Mouse (Mus musculus) liver, embryonic 14.5 days (tissue): ENCODE measurements around the gene Rsc1a1. TPM values are rescaled to one million over a fixed set of nuclear protein-coding genes. Genes with fewer than 3 reads are reported as not detected.
A peak's percentile ranks its signal among the peaks of the same experiment; 100 is the strongest.

Experiments
- ATAC-seq: fragments of 200-750 bp; cut with Nextera tagmentation; 2 replicates; pipeline ENCODE4 v1.8.0; 2017; ENCODE audit warnings: moderate number of reproducible peaks, mild to moderate bottlenecking, moderate library complexity; ENCODE audit not compliant: insufficient read depth
- DNase-seq, 3 experiments: peaks; one replicate each; pipeline ENCODE4 v3.0.0-alpha.2; 2012 to 2013; ENCODE audit warnings: low read depth in 3 of 3, low spot score in 3 of 3
- H3K27ac ChIP-seq: fragments of 300-500 bp; sonication (generic); 2 replicates; pipeline ENCODE4 v1.5.1; 2014; ENCODE audit warnings: moderate library complexity, mild to moderate bottlenecking, control low read depth, inconsistent platforms
- H3K27me3 ChIP-seq: fragments of 300-500 bp; sonication (generic); 2 replicates; pipeline ENCODE4 v1.6.1; 2014; ENCODE audit warnings: mild to moderate bottlenecking, low read length, moderate library complexity; ENCODE audit not compliant: control insufficient read depth, insufficient read depth
- H3K36me3 ChIP-seq: fragments of 300-500 bp; sonication (generic); replicated peaks from 2 replicates; pipeline ENCODE4 v1.6.1; 2014; ENCODE audit warnings: low read depth; ENCODE audit not compliant: control insufficient read depth, insufficient read depth
- H3K4me1 ChIP-seq, 2 experiments: fragments of 200-500 bp in 1 of 2; fragments of 300-500 bp in 1 of 2; sonication (generic) in 1 of 2; replicated peaks; 2 replicates each; pipeline ENCODE4 v1.6.1; 2012 to 2014; ENCODE audit warnings: antibody characterized with exemption in 1 of 2, inconsistent platforms in 1 of 2, low read length in 1 of 2; ENCODE audit not compliant: control insufficient read depth in 2 of 2, insufficient read depth in 2 of 2
- H3K4me2 ChIP-seq: fragments of 300-500 bp; sonication (generic); 2 replicates; pipeline ENCODE4 v1.6.1; 2014; ENCODE audit warnings: low read depth, mild to moderate bottlenecking, control low read depth, moderate library complexity
- H3K4me3 ChIP-seq, 2 experiments: fragments of 200-500 bp in 1 of 2; fragments of 300-500 bp in 1 of 2; sonication (generic) in 1 of 2; 2 replicates each; pipeline ENCODE4 v1.5.1; 2012 to 2014; ENCODE audit warnings: low read depth in 2 of 2, low read length in 2 of 2, mild to moderate bottlenecking in 2 of 2, control low read depth in 1 of 2, inconsistent platforms in 1 of 2, moderate library complexity in 1 of 2; ENCODE audit not compliant: insufficient read depth in 1 of 2
- H3K9ac ChIP-seq: fragments of 300-500 bp; sonication (generic); replicated peaks from 2 replicates; pipeline ENCODE4 v1.6.1; 2014; ENCODE audit warnings: mild to moderate bottlenecking, control low read depth, moderate library complexity
- H3K9me3 ChIP-seq: fragments of 300-500 bp; sonication (generic); 2 replicates; pipeline ENCODE4 v1.6.1; 2016; ENCODE audit warnings: low read length, mixed read lengths; ENCODE audit not compliant: control insufficient read depth
- CTCF ChIP-seq: IDR thresholded peaks from 2 replicates; pipeline ENCODE4 v1.5.1; 2016; ENCODE audit warnings: antibody characterized with exemption, low read depth, control low read depth
- EP300 ChIP-seq: IDR thresholded peaks from 2 replicates; pipeline ENCODE4 v1.6.1; 2016; ENCODE audit warnings: antibody characterized with exemption, low read depth
- whole genome bisulfite sequencing: fragments of 180-500 bp; shearing (Covaris S2); extraction: QIAGEN DNeasy Blood & Tissue Kit; methylation state at CpG from one replicate; pipeline ENCODE4 v1.1.7; 2014; ENCODE audit not compliant: insufficient replicate concordance; 5-methylcytosine and 5-hydroxymethylcytosine counted together
- polyA plus RNA-seq, 2 experiments: library from polyadenylated mRNA; depleted of rRNA in 1 of 2; stranded (reverse) in 1 of 2; unstranded in 1 of 2; fragments of >200 nt; fragmentation: Nextera tagmentation in 1 of 2; extraction: Ambion mirVana in 1 of 2; gene quantifications; 2 replicates each; pipeline versions ENCODE4 v1.2.1 to v1.2.3; 2012 to 2014

Gene Rsc1a1
- polyA plus RNA-seq, 2 experiments: 2.1 to 3.9 TPM

DNA sequence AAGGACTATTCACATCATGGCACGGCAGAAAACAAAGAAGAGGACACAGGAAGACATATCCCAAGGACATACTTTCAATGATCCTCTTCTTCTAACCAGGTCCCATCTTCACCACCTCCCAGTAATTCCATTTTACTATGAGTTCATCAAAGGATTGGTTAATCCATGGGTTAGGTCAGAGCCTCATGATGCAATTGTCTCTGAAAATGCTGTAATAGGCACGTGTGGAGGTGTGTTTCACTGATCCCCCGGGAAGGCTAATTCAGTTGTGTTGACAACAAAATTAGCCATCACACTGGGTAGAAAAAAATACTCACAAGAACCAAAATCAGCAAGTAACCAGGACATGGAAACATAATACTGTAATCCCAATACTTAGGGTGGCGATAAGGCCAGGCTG is 32.2 kb upstream of the Rsc1a1 start:
- no peak overlapping the region for H3K4me3 ChIP-seq
- ATAC-seq: no peak
- H3K9me3 ChIP-seq: no peaks in the 10 kb centered on the region
- WGBS: 70% methylated on average over 4 of the region's 4 CpGs
- H3K9ac ChIP-seq: no peak overlapping the region
- H3K27ac ChIP-seq: no peak overlapping the region
- H3K4me1 ChIP-seq: peaks cover 13 to 25% of the 10 kb centered on the region in 2 experiments
- TF ChIP-seq CTCF (no peak), EP300 (no peak)
- H3K4me2 ChIP-seq: no peak overlapping the region
- no peak for DNase-seq
- H3K27me3 ChIP-seq: no peaks in the 10 kb centered on the region
- H3K36me3 ChIP-seq: peaks cover 32% of the 10 kb centered on the region

- no peak for ATAC-seq
- no peaks in the 10 kb centered on the region for H3K9me3 ChIP-seq
- no peak overlapping the region for H3K4me3 ChIP-seq
- H3K36me3 ChIP-seq: peaks cover 45% of the 10 kb centered on the region
- DNase-seq: no peak
- H3K4me2 ChIP-seq: no peak overlapping the region
- TF ChIP-seq CTCF (no peak), EP300 (no peak)
- 77% methylated on average over 2 of the region's 2 CpGs for WGBS
- no peaks in the 10 kb centered on the region for H3K27me3 ChIP-seq
- H3K27ac ChIP-seq: no peak overlapping the region
- 0 out of 2 replicates have a peak overlapping the region, but pooled peaks have one; percentile 23 for H3K9ac ChIP-seq
- peaks cover 0 to 13% of the 10 kb centered on the region in 2 experiments; a peak in 2 of 4 replicates for H3K4me1 ChIP-seq
Measured at GRCm38 (mm10) chr4:141715027-141715426, 29.6 kb upstream of the Rsc1a1 start.

DNA sequence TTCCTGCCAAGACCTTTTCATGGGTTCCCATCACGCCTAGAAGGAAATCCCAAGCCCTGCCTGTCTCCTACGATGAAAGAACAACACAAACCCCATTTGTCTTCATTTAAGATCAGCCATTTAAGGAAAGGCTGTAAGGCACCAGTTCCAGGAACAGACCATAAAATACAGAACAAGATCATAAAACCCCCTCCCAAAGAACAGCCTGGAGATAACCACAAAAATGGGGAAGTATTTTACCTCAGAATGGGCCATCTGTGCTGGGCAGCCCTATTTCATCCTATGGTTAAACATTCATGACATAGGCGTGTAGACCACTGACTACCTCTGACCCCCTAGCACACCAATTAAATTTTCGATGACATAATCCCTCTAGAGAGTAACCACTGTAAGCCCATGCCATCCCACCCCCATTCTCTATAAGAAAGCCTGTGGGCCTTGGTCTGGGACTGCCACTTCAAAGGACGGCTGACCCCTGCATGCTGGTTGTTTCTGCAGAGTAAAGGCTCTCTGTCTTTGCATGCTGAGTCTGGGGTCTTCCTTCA is 28.3 kb upstream of the Rsc1a1 start:
- H3K9me3 ChIP-seq: no peaks in the 10 kb centered on the region
- ATAC-seq (no peak), DNase-seq (no peak)
- H3K4me3 ChIP-seq: no peak overlapping the region
- H3K27me3 ChIP-seq: no peaks in the 10 kb centered on the region
- no peak overlapping the region for H3K9ac ChIP-seq
- TF ChIP-seq CTCF: no peak
- no peak for TF ChIP-seq EP300
- WGBS: 39% methylated on average over 5 of the region's 5 CpGs
- H3K36me3 ChIP-seq: peaks cover 54% of the 10 kb centered on the region
- H3K27ac ChIP-seq: no peak overlapping the region
- H3K4me2 ChIP-seq: no peak overlapping the region
- peaks cover 0 to 8% of the 10 kb centered on the region in 2 experiments; a peak in 2 of 4 replicates for H3K4me1 ChIP-seq

DNA sequence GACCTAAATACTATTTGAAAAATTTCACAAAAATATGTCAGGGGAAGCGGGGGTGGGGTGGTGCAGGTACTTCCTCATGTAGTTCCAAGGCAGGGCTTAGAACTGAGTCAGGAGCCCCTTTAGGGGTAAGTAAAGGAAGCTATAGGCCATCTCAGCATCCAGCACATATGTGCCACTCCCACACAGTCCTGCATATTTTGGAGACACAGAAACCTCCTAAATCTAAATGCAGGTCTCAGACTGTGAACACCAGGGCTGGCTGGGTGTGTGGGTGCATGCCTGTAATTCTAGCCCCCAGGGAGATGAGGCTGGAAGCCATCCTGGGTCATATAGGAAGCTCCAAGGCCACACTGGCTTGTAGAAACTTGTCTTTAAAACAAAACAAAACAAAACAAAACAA is 25.9 kb upstream of the Rsc1a1 start:
- Histone ChIP-seq H3K9ac (no peak overlapping the region), H3K4me2 (no peak overlapping the region), H3K27ac (no peak overlapping the region), H3K4me1 (peaks cover 0 to 6% of the 10 kb centered on the region in 2 experiments; a peak in 2 of 4 replicates), H3K36me3 (peaks cover 68% of the 10 kb centered on the region), H3K4me3 (no peak overlapping the region), H3K9me3 (no peaks in the 10 kb centered on the region), H3K27me3 (no peaks in the 10 kb centered on the region)
- TF ChIP-seq EP300: no peak
- TF ChIP-seq CTCF: no peak
- no peak for ATAC-seq
- DNase-seq: no peak
- WGBS: 60% methylated on average over 1 of the region's 1 CpGs

DNA sequence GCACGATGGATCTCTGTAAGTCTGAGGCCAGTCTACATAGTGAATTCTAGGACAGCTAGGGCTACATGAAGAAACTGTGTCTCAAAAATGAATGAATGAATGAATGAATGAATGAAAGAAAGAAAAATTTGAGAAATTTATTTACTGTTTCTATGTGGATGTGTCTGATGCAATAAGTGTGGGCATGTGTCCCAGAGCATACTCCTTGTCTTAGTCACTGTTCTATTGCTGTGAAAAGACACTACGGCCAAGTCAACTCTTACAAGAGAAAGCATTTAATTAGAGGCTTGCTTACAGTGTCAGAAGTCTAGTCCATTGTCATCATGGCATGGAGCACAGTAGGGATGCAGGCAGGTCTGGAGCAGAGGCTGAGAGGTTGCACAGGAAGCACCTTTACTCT is 23.6 kb upstream of the Rsc1a1 start:
- Histone ChIP-seq H3K9me3 (no peaks in the 10 kb centered on the region), H3K27me3 (no peaks in the 10 kb centered on the region), H3K9ac (no peak overlapping the region), H3K4me1 (peaks cover 0 to 2% of the 10 kb centered on the region in 2 experiments; a peak in 1 of 4 replicates), H3K4me2 (no peak overlapping the region), H3K4me3 (no peak overlapping the region), H3K27ac (no peak overlapping the region), H3K36me3 (peaks cover 90% of the 10 kb centered on the region)
- no peak for TF ChIP-seq EP300
- TF ChIP-seq CTCF: no peak
- ATAC-seq (no peak), DNase-seq (no peak)
- 89% methylated on average over 2 of the region's 2 CpGs for WGBS
